Mouse (Mus musculus) bone marrow, adult 2 months (tissue): ENCODE results near the gene 4930402F06Rik.

Experiments used
- CTCF ChIP-seq: fragments of 200-500 bp; IDR thresholded peaks from 2 replicates; pipeline ENCODE4 v1.5.1; 2011; ENCODE audit warnings: low read length, control low read depth; ENCODE audit not compliant: control insufficient read depth, insufficient read depth
- POLR2A ChIP-seq: fragments of 200-500 bp; IDR thresholded peaks from 2 replicates; pipeline ENCODE4 v1.6.1; 2011; ENCODE audit warnings: low read depth, mild to moderate bottlenecking, control low read depth, low read length, borderline replicate concordance; ENCODE audit not compliant: control insufficient read depth

DNA sequence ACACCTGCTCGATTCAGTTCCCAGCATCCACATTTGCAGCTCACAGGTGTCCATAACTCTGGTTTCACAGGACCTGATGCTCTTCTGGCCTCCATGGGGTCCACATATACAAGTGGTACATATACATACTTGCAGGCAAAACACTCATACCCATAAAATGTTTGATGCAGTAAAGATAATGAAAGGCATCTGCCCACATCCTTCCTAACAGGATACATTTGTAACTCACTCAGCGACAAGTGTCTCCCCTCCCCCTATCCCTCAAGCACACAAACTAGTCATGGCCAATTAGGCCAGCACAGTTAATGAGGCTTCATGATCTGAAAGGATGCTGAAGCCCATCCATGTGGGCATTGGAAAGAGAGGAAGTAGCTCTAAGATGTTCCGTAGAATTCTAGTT, 25.4 kb upstream of the 4930402F06Rik start:
- TF ChIP-seq CTCF, result no peak
- TF ChIP-seq POLR2A, result no peak
